Mouse (Mus musculus): Measurements from ENCODE around the gene Arfgap1.
A peak's percentile ranks its signal among the peaks of the same experiment; 100 is the strongest.

Gene Arfgap1

GRCm38 (mm10) chr2:180967010-180967763 is at the start of gene Arfgap1:
Gene Arfgap1, plus strand, starts transcription at chr2:180967225.
- peak; percentile 81 for DNase-seq (ENCODE audit: low spot score)

- no peak for DNase-seq (ENCODE audit: low spot score)
Observed at GRCm38 (mm10) chr2:180919913-180920809, 46.9 kb upstream of the Arfgap1 start.

GRCm38 (mm10) chr2:180920810-180921400 is 46.1 kb upstream of the Arfgap1 start, which contains the start of gene Ythdf1:
Gene Ythdf1, minus strand, starts transcription at chr2:180920949.
- DNase-seq (ENCODE audit: low spot score): peak; percentile 99

GRCm38 (mm10) chr2:180922739-180923138 is 44.3 kb upstream of the Arfgap1 start:
- no peak for DNase-seq (ENCODE audit: low spot score)

GRCm38 (mm10) chr2:180925176-180925575 is 41.8 kb upstream of the Arfgap1 start:
- peak; percentile 53 for DNase-seq (ENCODE audit: low spot score)

GRCm38 (mm10) chr2:180928723-180929122 is 38.3 kb upstream of the Arfgap1 start, which contains the start of gene Birc7:
Gene Birc7, plus strand, starts transcription at chr2:180929023.
- DNase-seq (ENCODE audit: low spot score): no peak

- no peak for DNase-seq (ENCODE audit: low spot score)
Observed at GRCm38 (mm10) chr2:180932418-180932817, 34.6 kb upstream of the Arfgap1 start.

- DNase-seq (ENCODE audit: low spot score): no peak
Observed at GRCm38 (mm10) chr2:180940187-180940586, 26.8 kb upstream of the Arfgap1 start.

GRCm38 (mm10) chr2:180941869-180942268 is 25.2 kb upstream of the Arfgap1 start:
- no peak for DNase-seq (ENCODE audit: low spot score)

- no peak for DNase-seq (ENCODE audit: low spot score)
Observed at GRCm38 (mm10) chr2:180949947-180950346, 17.1 kb upstream of the Arfgap1 start.

GRCm38 (mm10) chr2:180952731-180953171 is 14.3 kb upstream of the Arfgap1 start:
- DNase-seq (ENCODE audit: low spot score): no peak

GRCm38 (mm10) chr2:180953638-180954037 is 13.4 kb upstream of the Arfgap1 start:
- DNase-seq (ENCODE audit: low spot score): no peak

GRCm38 (mm10) chr2:180954061-180955047 is 12.7 kb upstream of the Arfgap1 start, which contains the start of gene Nkain4:
Gene Nkain4, minus strand, starts transcription at chr2:180954699.
- DNase-seq (ENCODE audit: low spot score): no peak

- DNase-seq (ENCODE audit: low spot score): no peak
Observed at GRCm38 (mm10) chr2:180959605-180960004, 7.4 kb upstream of the Arfgap1 start.

- DNase-seq (ENCODE audit: low spot score): no peak
Observed at GRCm38 (mm10) chr2:180960187-180960586, 6.8 kb upstream of the Arfgap1 start.

GRCm38 (mm10) chr2:180962616-180963308 is 4.3 kb upstream of the Arfgap1 start:
- no peak for DNase-seq (ENCODE audit: low spot score)

GRCm38 (mm10) chr2:180963956-180964355 is 3.1 kb upstream of the Arfgap1 start:
- peak; percentile 56 for DNase-seq (ENCODE audit: low spot score)

- no peak for DNase-seq (ENCODE audit: low spot score)
Observed at GRCm38 (mm10) chr2:180966092-180966882, 738 bp upstream of the Arfgap1 start.

- DNase-seq (ENCODE audit: low spot score): no peak
Observed at GRCm38 (mm10) chr2:180981133-180981532, 14.1 kb downstream of the Arfgap1 start.

- no peak for DNase-seq (ENCODE audit: low spot score)
Observed at GRCm38 (mm10) chr2:180985635-180986034, 18.6 kb downstream of the Arfgap1 start.

All from spleen, adult 12 weeks (tissue).